Mouse (Mus musculus) intestine, embryonic 14.5 days (tissue): ENCODE data around the gene Gm47791. TPM values are rescaled to one million over a fixed set of nuclear protein-coding genes. Genes with fewer than 3 reads are reported as not detected.
A peak's percentile ranks its signal among the peaks of the same experiment; 100 is the strongest.

ENCODE experiments used
- ATAC-seq: fragments of 200-750 bp; cut with Nextera tagmentation; replicated peaks from 2 replicates; pipeline ENCODE4 v1.8.0; 2017; ENCODE audit warnings: low read depth, moderate number of reproducible peaks, moderate TSS enrichment, moderate library complexity; ENCODE audit not compliant: low FRiP score, low TSS enrichment
- DNase-seq: peaks from one replicate; pipeline ENCODE4 v3.0.0-alpha.2; 2018; ENCODE audit warnings: low spot score
- H3K27ac ChIP-seq: fragments of 300-500 bp; sonication (generic); 2 replicates; pipeline ENCODE4 v1.5.1; 2014; ENCODE audit warnings: low read depth, mild to moderate bottlenecking, control low read depth
- H3K27me3 ChIP-seq: fragments of 300-500 bp; sonication (generic); replicated peaks from 2 replicates; pipeline ENCODE4 v1.6.1; 2014; ENCODE audit warnings: low read length, control low read depth; ENCODE audit not compliant: control insufficient read depth, insufficient read depth
- H3K36me3 ChIP-seq: fragments of 300-500 bp; sonication (generic); 2 replicates; pipeline ENCODE4 v1.6.1; 2014; ENCODE audit warnings: low read length, control low read depth; ENCODE audit not compliant: control insufficient read depth, insufficient read depth
- H3K4me1 ChIP-seq: fragments of 300-500 bp; sonication (generic); replicated peaks from 2 replicates; pipeline ENCODE4 v1.6.1; 2014; ENCODE audit warnings: low read length, control low read depth, mixed read lengths; ENCODE audit not compliant: control insufficient read depth, insufficient read depth
- H3K4me2 ChIP-seq: fragments of 300-500 bp; sonication (generic); 2 replicates; pipeline ENCODE4 v1.6.1; 2014; ENCODE audit warnings: low read length
- H3K4me3 ChIP-seq: fragments of 300-500 bp; sonication (generic); 2 replicates; pipeline ENCODE4 v1.5.1; 2014; ENCODE audit warnings: low read depth, low read length, control low read depth, mixed read lengths
- H3K9ac ChIP-seq: fragments of 300-500 bp; sonication (generic); 2 replicates; pipeline ENCODE4 v1.6.1; 2014; ENCODE audit warnings: mild to moderate bottlenecking, low read length
- H3K9me3 ChIP-seq: fragments of 300-500 bp; sonication (generic); 2 replicates; pipeline ENCODE4 v1.6.1; 2016; ENCODE audit warnings: low read length, control low read depth; ENCODE audit not compliant: control insufficient read depth
- WGBS: fragments of 180-500 bp; shearing (Covaris S2); extraction: QIAGEN DNeasy Blood & Tissue Kit; methylation state at CpG from one replicate; pipeline ENCODE4 v1.1.7; 2014; 5-methylcytosine and 5-hydroxymethylcytosine counted together
- polyA plus RNA-seq: library from polyadenylated mRNA; unstranded; fragments of >200 nt; fragmentation: Nextera tagmentation; extraction: Ambion mirVana; gene quantifications from 2 replicates; pipeline ENCODE4 v1.2.1, GENCODE M21; 2014

Gene Gm47791
- not detected in 2 replicates for polyA plus RNA-seq

DNA sequence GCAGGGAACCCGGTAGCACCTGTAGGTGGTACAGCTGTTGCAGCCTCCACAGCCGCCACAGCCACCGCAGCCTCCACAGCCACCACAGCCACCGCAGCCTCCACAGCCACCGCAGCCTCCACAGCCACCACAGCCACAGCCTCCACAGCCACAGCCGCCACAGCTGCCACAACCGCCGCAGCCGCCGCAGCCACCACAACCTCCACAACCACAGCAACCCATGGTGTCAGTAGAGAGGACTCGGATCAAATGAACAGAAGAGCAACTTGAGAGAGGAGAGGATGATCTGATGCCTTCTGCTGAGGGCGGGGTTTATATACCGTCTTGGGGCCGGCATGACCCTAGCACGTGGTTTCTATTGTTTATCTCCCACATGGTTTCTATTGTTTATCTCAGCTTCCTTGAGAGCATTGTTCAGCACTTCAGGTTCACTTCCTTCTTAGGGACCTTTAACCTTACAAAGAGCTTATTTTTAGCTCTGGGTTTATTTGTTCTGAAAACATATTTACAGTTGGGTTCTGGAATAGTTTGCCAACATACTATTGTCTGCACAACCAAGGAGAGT, at the start of gene Gm47791:
Gm47791 (minus strand) TSS at position 222 of the 565 bp plus-strand sequence.
- H3K36me3 ChIP-seq, result no peaks in the 10 kb centered on the region
- WGBS, result 81% methylated on average over 14 of the region's 15 CpGs

DNA sequence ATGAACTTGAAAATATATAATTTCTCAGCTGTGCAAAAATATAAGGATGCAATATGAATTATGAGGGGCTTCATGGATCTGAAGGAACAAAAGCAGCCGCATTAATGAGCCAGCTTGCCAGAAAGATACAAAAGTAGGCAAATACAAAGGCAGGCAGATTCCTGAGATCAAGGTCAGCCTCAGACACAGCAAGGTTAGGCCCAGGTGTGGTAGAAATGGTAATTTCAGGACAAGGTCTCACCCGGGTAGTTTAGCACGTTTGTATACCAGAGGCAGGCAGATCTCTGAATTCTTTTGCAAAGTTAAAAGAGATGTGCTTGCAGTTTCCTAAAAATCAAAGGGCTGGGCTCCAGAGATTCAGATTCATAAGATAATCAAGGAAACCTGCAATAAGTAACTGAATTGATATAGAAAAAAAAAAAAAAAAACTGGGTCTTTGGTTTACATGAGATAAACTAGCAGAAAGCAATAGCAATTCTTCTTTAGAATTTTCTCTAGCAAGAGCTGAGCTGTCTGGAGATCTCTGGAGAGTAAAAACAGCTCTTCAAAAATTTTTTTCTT, 49.7 kb upstream of the Gm47791 start:
- Histone ChIP-seq H3K4me1 (peaks cover 3% of the 10 kb centered on the region; the same call in 1 of the 2 replicates), H3K36me3 (no peaks in the 10 kb centered on the region), H3K27ac (no peak overlapping the region), H3K4me3 (no peak overlapping the region), H3K27me3 (no peaks in the 10 kb centered on the region), H3K9ac (no peak overlapping the region), H3K9me3 (no peaks in the 10 kb centered on the region), H3K4me2 (no peak overlapping the region)
- no peak for DNase-seq
- 76% methylated on average over 3 of the region's 3 CpGs for WGBS
- ATAC-seq, result no peak

More for the DNA sequence above, at the start of gene Gm47791:
- Histone ChIP-seq H3K4me1 (no peaks in the 10 kb centered on the region), H3K27ac (no peak within 1 kb of the TSS), H3K9me3 (no peaks in the 10 kb centered on the region), H3K27me3 (no peaks in the 10 kb centered on the region), H3K4me3 (no peak within 1 kb of the TSS), H3K9ac (no peak within 1 kb of the TSS), H3K4me2 (no peak within 1 kb of the TSS)
- ATAC-seq, result no peak
- no peak for DNase-seq

DNA sequence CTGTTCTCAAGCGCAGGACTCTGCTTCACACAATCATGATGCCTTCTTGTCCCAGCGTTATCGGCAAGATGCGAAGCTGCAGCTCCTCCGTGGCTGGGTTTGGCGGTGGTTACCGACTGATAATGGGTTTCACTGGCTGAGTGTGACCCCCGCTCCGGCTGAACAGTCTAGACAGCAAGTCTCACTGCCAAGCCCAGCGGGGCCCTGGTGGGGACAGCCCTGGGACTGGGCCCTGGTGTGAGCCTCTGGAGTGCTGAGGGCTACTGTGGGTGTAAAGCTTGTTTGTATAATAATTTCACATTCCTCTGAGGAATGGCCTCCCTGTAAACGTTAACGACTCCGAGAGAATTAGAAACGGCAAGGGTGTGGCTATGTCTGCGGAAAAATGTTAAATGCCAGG, 49.1 kb upstream of the Gm47791 start:
- no peaks in the 10 kb centered on the region for H3K36me3 ChIP-seq
- no peak overlapping the region for H3K4me2 ChIP-seq
- peaks cover 3% of the 10 kb centered on the region; the same call in 1 of the 2 replicates for H3K4me1 ChIP-seq
- H3K27ac ChIP-seq, result no peak overlapping the region
- no peak overlapping the region for H3K9ac ChIP-seq
- H3K27me3 ChIP-seq, result no peaks in the 10 kb centered on the region
- DNase-seq, result no peak
- ATAC-seq, result no peak
- WGBS, result 41% methylated on average over 15 of the region's 15 CpGs
- H3K9me3 ChIP-seq, result no peaks in the 10 kb centered on the region
- H3K4me3 ChIP-seq, result no peak overlapping the region

- Histone ChIP-seq H3K4me1 (peaks cover 3% of the 10 kb centered on the region; the same call in 1 of the 2 replicates), H3K4me3 (no peak overlapping the region), H3K36me3 (no peaks in the 10 kb centered on the region), H3K27me3 (no peaks in the 10 kb centered on the region), H3K4me2 (no peak overlapping the region), H3K9me3 (no peaks in the 10 kb centered on the region), H3K27ac (no peak overlapping the region; the same call in 1 of the 2 replicates), H3K9ac (no peak overlapping the region)
- ATAC-seq, result no peak
- no peak for DNase-seq
- WGBS, result 57% methylated on average over 10 of the region's 10 CpGs
These were observed 48.3 kb upstream of the Gm47791 start for GRCm38 (mm10) chr1:82819366-82819765.

- Histone ChIP-seq H3K4me2 (no peak overlapping the region), H3K9ac (no peak overlapping the region), H3K4me1 (peaks cover 3% of the 10 kb centered on the region; the same call in 1 of the 2 replicates), H3K4me3 (no peak overlapping the region), H3K9me3 (no peaks in the 10 kb centered on the region), H3K27me3 (no peaks in the 10 kb centered on the region), H3K36me3 (no peaks in the 10 kb centered on the region), H3K27ac (peak overlapping the region; percentile 52)
- 62% methylated on average over 16 of the region's 17 CpGs for WGBS
- peak; percentile 93 for ATAC-seq
- DNase-seq, result peak; percentile 71
These were observed 45.1 kb upstream of the Gm47791 start for GRCm38 (mm10) chr1:82815941-82816716.

DNA sequence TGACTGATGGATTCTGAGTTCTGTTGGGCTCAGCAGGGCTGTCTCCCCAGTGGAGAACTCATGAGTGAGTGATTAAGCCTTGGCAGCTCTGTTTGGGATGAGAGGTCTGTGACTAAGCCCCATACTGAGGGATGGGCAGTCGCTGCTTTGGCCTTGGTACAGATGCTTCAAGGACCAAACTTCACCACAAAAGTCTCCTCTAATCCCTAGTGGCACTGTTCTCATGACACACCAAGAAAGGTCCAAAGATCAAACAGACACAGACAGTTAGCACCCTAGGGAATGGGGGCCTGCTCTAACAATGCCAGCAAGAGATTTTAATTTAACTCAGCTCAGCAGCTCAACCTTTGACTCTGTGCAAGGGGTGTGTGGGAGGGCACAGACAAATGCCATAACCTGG, 40.7 kb upstream of the Gm47791 start:
- no peak for DNase-seq
- Histone ChIP-seq H3K9me3 (no peaks in the 10 kb centered on the region), H3K4me2 (no peak overlapping the region), H3K9ac (no peak overlapping the region), H3K4me1 (no peaks in the 10 kb centered on the region), H3K27me3 (no peaks in the 10 kb centered on the region), H3K27ac (no peak overlapping the region), H3K36me3 (no peaks in the 10 kb centered on the region), H3K4me3 (no peak overlapping the region)
- ATAC-seq, result no peak
- WGBS, result 72% methylated on average over 1 of the region's 1 CpGs

GRCm38 (mm10) chr1:82808564-82808963, 37.5 kb upstream of the Gm47791 start:
- WGBS, result 65% methylated on average over 3 of the region's 3 CpGs
- ATAC-seq, result no peak
- Histone ChIP-seq H3K27me3 (no peaks in the 10 kb centered on the region), H3K4me1 (no peaks in the 10 kb centered on the region), H3K4me3 (no peak overlapping the region), H3K4me2 (no peak overlapping the region), H3K9ac (no peak overlapping the region), H3K27ac (no peak overlapping the region), H3K36me3 (no peaks in the 10 kb centered on the region), H3K9me3 (no peaks in the 10 kb centered on the region)
- DNase-seq, result no peak

- no peak overlapping the region for H3K4me3 ChIP-seq
- no peaks in the 10 kb centered on the region for H3K4me1 ChIP-seq
- H3K36me3 ChIP-seq, result no peaks in the 10 kb centered on the region
- no peak overlapping the region for H3K27ac ChIP-seq
- H3K27me3 ChIP-seq, result no peaks in the 10 kb centered on the region
- H3K9me3 ChIP-seq, result no peaks in the 10 kb centered on the region
- DNase-seq, result no peak
- no peak for ATAC-seq
- no peak overlapping the region for H3K4me2 ChIP-seq
- no peak overlapping the region for H3K9ac ChIP-seq
- WGBS, result 56% methylated on average over 7 of the region's 7 CpGs
These were observed 36.2 kb upstream of the Gm47791 start for GRCm38 (mm10) chr1:82807206-82807605.
